Mouse (Mus musculus) ovary, postnatal 14 days (tissue): ENCODE measurements around the gene Akr1c18.
"Not testable (repeated sequence)": the region's sequence is repeated elsewhere in the genome, so short reads cannot be mapped to it uniquely, and the experiment has no call there.

Source experiments
- DNase-seq: peaks from one replicate; pipeline ENCODE4 v3.0.0; 2022; ENCODE audit warnings: low spot score

Gene Akr1c18

DNA sequence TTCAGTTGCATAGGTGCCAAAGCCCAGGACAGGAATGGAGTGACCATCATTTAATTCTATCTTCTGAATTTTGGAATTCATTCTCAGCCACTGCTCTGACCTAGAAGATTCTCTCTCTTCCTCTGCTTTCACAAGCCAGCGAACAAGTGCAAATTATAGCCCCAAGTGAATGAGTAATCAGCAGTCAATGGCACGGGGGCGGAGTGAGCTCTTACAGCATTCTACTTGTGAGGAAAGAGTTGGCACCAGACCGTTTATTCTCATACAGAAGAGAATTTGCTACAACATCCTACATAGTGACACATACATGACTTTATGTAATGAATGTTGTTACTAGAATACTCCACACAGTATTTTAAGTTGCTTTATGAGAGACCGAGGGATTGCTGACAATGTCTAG, at the start of gene Akr1c18:
TSS of gene Akr1c18 (minus strand) at position 137 of the 400 bp plus-strand sequence.
- DNase-seq, result no peak

DNA sequence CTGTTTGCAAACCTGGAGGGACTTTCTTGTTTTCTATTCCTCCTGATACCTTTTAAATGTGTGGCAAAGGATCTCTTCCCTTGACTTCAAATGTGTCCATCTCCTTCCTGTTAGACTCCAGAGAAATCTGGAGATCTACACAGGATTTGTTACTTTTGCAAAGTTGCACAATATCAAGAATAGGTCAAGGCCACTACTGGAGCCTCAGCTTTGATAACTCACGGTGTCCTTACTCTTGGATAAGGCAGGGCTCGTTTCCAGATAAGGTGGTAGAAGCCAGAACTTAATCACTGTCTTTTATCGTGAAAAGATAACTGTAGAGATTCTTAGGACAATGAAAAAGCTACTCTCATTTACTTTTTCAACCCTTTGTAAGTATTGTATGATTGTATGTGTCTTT, 42.1 kb upstream of the Akr1c18 start:
- DNase-seq, result no peak

DNA sequence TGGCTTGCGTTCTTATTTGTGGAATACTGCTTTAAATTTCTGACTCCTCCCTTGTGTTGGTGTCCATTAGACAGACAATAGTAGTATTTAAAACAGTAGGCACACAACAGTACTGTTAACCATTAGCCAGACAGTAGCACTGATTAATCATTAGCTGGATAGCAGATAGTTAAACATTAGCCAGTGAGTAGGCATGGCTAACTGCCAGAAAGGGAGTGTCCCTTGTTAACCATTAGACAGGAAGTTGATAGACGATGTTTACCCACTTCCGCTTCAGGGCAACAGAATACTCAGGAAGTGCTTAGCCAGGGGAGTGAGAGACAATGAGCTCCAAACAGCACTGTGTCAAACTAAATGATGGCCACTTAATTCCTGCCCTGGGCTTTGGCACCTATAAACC, 40.5 kb upstream of the Akr1c18 start, which contains the start of gene Akr1c13:
TSS of gene Akr1c13 (plus strand) at position 247 of the 400 bp plus-strand sequence.
- DNase-seq, result peak; percentile 44

DNA sequence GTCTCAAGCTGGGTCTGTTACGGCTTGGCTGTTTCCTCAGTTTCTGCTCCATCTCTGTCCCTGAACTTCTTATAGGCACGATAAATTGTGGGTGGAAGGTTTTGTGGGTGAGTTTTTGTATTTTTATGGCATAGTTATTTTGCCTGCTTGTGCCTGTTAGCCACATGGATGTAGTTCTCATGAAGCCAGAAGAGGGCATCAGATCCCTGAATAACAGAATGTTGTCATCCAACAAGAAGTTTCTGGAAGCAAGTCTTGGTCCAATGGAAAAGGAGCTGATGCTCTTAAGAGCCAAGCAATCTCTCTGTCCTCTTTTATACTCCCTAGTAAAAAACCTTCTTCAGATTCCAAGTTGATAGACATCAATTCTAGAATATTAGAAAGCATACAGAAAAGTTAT, 37.7 kb upstream of the Akr1c18 start:
- no peak for DNase-seq

DNA sequence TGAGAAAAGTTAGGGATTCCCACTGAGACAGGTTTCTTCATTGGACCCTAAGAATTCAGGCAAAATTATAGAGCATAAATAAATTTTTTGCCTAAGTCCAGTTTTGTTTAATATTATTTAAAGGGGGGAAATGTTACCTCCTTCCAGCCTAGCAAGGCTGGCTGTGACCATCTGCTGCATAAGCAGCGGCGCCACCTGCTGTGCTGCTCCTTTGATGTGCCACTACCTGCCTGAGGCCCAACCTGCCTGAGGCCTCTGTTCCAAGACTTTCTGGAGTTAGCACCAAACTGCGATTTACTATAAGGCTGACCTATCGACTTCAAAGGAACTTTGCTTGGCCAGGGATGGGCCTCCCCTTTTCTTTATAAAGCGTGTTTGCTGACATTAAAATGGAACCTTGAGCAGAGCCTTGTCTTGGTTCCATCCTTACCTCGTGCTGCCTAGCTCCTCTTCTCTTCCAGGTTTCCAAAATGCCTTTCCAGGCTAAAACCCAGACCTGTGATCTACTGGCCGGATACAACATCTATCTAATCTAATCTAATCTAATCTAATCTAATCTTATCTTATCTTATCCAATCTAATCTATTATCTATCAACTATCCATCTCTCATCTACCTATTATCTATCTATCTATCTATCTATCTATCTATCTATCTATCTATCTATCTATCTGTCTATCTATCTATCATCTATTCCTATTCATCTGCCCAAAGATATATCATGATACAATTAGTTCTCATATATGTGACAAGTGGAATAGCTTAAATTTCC, 36.4 kb upstream of the Akr1c18 start:
- DNase-seq, result not testable (repeated sequence)

DNA sequence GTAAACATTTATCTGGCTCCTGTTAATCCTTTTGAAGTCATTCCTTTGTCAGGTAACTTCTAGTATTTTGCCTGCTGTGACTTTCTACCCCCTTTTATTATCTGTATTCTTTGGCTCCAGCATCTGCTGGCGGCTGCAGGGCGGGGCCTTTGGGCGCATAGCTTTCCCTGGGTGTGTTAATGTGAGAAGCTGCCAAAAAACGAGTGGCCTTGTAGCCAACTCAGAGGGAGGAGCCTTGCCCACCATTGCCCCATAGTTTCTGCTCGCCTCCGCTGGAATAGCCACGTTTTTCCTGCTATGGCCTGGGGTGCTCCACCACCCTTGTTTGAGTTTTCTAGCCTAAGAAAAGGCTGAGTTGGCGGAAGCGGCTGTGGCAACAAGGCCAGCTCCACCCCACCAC, 32.7 kb upstream of the Akr1c18 start:
- DNase-seq, result no peak

DNA sequence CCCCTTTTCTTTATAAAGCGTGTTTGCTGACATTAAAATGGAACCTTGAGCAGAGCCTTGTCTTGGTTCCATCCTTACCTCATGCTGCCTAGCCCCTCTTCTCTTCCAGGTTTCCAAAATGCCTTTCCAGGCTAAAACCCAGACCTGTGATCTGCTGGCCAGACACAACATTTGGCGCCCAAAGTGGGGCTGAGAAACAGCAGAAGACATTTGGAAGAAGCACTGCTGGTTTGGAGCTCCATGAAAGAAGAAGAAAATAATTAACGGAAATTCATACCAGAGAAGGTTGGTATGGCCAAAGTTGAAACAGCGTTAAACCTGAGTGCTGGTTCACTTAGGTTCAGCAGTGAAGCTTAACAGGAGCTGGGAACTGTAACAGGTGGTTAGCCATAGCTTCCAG, 30.9 kb upstream of the Akr1c18 start:
- not testable (repeated sequence) for DNase-seq

DNA sequence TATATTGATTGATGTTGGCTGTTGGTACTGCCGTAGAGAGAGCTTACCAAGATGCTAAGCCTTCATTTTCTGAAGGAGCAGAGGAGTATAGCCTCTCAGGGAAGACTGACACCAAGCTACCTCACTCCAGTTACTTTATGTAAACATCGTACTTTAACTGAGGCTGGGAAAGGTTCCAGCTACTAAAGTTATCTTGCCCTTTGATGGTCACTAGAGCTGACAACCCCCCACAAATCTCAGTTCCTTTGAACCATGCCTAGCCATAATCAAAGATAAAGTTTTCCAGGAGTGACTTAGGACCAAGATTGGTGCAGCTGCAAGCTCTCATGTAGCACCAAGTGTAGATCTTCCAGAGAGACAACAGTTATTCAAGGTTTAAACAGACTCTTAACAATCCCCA, 22.5 kb upstream of the Akr1c18 start:
- no peak for DNase-seq

DNA sequence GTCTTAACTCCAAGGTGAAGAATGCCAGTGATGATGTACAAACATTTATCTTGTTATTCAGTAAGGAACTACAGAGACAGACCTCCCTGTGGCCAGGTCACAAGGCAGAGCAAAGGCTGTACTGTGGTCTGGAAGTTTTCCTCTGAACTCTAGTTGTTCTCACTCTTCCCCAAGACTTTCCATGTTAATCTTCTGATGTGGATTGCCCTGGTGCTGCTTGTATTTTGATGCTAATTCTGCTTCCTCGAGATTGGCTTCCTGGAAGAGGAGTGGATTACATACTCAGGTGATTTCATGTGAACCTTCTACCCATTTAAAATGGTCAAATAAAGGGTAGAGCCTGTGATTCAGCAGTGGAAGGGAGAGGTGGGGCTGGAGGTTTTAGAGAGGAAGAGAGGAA, 17.6 kb upstream of the Akr1c18 start:
- no peak for DNase-seq

DNA sequence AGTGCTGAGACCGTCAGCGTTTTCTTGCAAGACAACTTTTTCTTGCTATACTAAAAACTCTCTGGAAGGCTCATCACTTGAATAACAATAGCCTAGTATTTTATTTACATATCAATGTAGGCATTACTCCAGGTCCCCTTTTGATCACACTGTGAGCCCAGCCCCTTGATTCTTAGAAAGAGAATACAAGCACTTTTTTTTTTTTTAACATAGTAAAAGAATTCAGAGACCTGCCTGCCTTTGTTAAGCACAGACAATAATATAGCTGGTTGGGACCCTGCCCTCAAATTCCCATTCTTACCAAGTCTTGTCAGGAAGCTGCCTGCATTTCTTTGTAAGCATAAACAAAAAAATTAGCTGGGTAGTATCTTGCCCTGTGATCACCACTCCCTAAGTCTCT, 4.8 kb upstream of the Akr1c18 start:
- no peak for DNase-seq

DNA sequence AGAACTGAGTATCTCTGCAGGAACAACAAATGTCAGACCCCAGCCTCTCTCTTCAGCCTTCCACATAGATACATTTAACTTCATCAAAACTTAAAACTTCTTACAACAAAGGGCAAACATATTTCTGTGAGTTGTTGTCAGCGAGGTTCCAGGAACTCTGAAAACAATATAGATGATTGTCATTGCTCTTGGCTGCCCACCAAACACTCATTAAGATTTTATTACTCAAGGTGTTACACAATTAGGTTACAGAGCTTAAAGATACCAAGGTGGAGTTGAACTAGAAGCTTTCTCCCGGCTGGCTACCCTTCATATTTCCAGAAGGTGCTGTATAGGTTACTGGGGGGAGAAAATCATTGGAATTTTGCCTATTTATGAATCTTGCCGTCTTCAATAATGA, 3.1 kb upstream of the Akr1c18 start:
- no peak for DNase-seq

DNA sequence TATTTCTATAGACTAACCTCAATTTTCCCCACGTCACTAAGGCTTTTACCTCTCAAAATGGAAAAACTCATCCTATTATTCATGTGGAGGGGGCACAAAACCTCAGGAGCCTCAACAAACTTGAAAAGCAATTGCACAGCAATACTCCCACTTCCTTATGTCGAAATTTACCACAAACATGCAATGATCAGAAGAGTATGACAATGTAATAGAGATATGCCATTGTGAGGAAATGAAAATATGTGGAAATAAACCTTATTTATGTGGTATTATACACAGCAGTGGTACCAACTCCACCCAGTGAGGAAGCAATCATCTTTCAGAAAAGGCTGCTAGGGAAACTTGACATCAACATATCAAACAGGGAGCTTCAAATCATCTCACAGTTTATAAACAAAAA, 2.5 kb upstream of the Akr1c18 start:
- no peak for DNase-seq

DNA sequence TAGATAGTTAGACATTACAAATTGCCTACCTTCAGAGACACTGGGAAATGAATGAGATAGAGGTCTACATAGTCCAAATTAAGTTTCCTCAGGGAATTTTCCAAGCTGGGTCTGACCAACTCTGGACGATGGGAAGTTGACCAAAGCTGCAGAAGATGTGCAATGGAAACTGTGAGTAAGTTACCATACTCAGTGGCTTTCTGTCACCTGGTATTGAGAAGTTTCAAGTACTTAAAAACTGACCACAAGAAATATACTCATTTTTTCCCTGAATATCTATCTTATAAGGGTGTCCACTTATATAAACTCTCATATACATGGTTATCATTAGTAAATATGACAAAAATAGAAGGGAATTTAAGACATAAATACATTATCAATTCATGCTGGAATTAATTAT, 6.2 kb downstream of the Akr1c18 start:
- DNase-seq, result no peak

DNA sequence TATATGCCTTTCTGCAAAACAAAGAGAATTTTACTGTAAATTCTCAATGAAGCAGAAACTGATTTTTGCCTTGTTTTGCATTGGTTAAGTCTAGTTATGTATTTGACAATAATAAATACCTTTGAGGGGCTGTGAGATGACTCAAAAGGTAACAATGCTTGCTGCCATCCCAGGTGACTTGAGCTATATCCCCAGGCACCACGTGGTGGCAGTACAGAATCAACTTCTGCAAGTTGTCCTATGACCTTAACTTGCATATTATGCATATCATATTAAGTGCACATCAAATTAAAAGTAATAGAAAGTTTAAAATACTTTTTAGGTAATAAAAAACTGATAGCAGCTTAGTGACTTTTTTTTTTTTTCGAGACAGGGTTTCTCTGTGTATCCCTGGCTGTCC, 17.4 kb downstream of the Akr1c18 start:
- no peak for DNase-seq

DNA sequence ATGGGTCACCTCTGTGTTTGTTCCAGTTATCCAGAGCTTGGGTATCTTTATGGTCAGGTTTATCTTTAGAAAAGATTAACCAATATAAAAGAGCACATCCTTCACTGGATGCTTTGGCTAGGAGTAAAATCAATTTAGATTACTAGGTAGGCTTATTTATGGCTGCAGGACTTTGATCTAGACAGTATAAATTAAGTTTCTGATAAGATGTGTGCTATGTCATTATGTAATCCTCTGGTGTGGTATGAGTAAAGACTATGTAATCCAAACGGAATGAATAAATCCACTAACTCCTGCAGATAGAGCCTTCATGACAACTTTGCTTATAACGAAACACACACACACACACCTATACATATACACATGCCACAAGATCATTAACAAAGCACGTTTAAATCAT, 18.7 kb downstream of the Akr1c18 start:
- no peak for DNase-seq

DNA sequence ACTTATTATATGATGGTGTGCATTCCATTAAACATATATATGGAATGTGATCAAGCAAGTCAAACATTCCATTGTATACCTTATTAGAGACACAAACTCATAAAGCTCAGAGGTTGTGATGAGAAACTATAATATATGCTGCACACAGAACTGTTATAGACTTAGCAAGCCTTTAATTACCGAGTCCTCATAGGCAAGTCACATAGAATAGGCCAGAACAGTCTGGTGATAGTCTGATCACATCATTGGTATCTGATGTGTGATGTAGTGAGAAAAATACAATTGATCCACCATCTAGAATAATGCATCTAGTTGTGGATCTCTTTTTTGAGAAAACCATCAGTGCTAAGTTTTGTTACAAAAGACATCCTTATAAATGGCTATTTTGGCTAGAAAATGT, 19.1 kb downstream of the Akr1c18 start:
- DNase-seq, result no peak

DNA sequence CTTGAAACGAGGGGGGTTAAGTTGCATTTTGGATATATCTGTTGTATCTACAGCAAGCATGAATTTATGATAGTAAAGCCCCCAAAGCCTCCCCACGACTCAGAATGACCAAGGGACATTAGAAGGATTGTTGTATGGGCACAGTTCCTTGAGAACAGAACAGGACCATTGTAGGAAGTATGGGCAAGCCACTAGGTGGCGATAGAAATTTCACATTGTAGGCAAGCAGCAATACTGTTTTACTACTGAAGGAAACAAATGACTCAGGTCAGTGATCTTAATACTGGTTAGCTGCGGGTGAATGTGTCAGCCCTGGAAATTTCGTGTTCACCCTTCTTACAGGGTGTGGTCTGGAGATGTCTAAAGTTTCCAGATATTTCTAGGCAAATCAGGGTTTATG, 21.4 kb downstream of the Akr1c18 start:
- peak; percentile 19 for DNase-seq

DNA sequence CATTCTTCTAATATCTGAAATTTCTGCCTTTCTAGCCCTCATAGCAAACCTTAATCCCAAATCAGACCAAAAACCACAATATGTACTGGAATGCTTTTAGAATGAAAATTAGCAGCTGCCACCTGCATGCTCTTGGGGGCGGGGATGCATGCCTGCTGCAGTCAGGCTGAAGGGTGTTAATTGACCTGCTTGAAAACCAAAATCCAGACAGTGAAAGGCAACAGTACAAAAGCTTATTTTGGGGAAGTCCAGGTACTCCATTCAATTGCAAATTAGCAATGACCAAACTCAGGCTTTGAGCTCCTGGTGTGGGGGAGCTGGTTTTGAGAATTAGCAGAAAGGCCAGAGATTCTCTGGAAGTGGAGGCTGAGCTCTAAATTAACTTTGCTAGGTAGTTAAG, 24.6 kb downstream of the Akr1c18 start:
- DNase-seq, result not testable (repeated sequence)

DNA sequence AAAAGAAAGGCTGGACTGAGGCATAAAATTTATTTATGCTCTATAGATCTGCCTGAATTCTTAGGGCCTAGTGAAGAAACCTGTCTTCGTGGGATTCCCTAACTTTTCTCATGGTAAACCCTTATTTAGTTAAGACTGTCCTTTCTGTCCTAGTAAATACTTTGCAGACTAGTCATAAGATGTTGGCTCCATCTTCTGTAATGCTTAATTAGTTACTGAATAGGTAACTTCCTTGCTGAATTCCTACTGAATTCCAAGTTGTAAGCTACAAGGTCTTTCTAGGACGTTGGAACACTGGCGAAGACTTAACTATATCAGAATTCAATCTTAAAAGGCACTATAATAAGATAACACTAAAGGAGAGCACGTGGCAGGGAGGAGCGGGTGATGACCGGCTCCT, 26.0 kb downstream of the Akr1c18 start:
- DNase-seq, result not testable (repeated sequence)

DNA sequence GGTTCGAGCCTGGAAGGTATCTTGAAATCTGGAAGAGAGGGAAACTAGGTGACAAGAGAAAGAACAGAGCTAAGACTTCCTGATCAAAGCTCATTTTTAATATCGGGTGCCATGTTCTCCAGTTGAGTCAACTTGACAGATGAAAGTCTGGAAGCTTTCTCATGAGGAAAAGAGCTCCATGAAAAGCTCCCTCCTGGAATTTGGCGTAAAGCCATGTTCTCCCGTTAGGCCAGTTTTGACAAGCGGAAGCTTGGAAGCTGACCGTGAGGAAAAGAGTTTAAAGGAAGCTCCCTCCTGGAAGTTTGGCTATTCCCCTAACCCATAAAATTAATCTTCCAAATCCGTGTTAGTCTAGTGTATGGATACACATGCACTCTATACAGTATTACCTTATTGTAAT, 27.3 kb downstream of the Akr1c18 start:
- no peak for DNase-seq

DNA sequence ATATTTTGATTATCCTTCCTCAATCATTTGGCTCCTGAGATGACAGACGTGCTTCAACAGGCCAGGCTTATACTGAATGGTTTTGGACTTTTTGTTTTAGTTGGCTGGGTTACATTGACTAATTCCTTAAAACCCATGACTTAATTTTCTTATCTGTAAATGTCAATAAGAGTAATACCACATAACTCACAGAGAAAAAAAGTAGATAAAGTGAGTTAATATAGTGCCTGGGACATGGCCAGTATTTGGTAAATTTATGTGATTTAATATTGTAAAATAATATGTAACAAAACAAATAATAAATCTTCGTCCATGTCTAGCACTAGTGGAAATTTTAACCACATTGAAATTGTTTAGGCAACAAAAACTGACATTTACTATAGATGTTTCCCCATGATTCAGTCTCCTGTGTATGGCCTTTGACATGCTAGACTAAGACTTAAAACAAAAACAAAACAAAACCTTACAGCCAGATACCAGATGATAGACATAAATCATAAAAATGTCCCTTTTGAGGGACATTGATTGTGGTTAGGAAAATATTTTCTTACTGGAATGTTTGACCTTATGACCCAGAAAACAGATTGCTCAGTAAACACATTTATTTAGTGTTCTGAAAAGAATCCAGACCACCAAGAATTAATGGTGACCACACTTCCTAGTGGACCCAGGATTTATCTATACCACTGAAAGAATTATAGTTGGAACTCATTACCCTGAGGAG, 31.1 kb downstream of the Akr1c18 start:
- no peak for DNase-seq

DNA sequence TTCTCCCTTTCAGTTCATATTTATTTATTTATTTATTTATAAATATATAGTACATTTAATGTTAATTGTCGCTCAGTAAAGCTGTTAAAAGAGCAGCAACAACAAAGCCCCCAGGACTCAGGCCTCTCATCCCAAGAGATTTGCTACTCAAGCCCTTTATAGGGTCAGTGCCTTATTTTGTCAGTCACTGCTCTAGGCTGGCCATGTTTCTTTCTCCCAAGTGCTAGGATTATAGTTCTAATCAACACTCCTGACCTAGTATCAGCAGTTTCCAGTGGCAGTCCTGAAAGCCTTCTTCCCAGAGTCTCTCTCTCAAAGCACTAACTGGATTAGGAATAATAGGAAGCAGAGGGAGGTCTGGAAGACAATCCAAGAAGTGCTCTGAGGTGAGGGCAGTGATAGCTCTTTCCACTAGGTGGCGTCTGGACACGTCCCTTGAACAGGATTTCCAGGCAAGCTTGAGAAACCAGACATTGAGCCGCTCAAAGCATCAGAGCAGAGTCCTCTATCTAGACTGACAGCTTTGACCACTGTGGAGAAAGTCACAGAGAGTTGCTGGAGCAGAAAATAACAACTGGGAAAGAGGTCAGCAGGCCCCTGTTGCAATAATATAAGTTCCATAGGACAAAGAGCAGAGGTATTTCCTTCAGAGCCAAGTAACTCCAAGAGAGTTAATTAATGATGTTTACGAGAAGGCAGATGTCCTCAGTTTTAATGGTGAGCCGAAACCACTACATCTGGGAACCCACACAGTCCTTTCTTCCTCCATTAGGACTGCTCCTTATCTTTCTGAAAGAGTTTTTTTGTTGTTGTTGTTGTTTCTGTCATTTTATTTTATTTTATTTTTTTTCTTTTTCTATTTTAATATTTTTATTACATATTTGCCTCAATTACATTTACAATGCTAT, 39.9 kb downstream of the Akr1c18 start:
- peak; percentile 54 for DNase-seq

DNA sequence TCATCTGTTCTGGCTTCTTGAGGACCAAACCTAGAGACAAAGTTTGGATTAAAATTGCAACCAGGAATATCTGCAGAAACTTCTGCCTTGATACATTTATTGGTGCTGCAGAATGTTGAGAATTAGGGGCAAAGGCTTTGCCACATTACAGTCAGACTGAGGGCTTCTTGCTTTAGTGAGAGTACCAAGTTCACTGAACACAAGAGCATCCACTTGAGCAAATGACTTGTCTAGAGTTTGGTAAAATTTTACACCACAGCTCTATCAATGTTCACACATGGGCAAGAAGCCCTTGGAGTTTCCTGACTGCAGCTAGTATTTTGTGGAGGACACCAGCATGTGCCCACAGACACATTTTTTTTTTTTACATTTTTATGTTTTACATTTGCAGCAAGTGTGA, 47.7 kb downstream of the Akr1c18 start:
- no peak for DNase-seq
